Mouse (Mus musculus) spleen, adult 2 months (tissue): ENCODE measurements at regions not wholly inside any gene's neighbourhood (a gene's known extent, or its start where the extent isn't known, plus 50 kb on each side); places are given as distances from the start of the nearest gene placed in this dataset.

Experiments
- CTCF ChIP-seq: fragments of 200-500 bp; IDR thresholded peaks from 2 replicates; pipeline ENCODE4 v1.5.1; 2011; ENCODE audit warnings: mild to moderate bottlenecking, inconsistent platforms; ENCODE audit not compliant: insufficient read depth, insufficient read length, insufficient replicate concordance; ENCODE audit errors: extremely low read depth
- POLR2A ChIP-seq: fragments of 200-500 bp; IDR thresholded peaks from 2 replicates; pipeline ENCODE4 v1.6.1; 2011; ENCODE audit warnings: low read depth, low read length, inconsistent platforms

GRCm38 (mm10) chr11:32956993-32957392 is 132.6 kb upstream of the Smim23 start:
- TF ChIP-seq CTCF (no peak), POLR2A (no peak)
